Mouse (Mus musculus): ENCODE data around the gene Clstn2. TPM values are rescaled to one million over a fixed set of nuclear protein-coding genes. Genes with fewer than 3 reads are reported as not detected.

Gene Clstn2
- polyA plus RNA-seq, 1 experiment from 2014 or later, result 4.3 TPM

DNA sequence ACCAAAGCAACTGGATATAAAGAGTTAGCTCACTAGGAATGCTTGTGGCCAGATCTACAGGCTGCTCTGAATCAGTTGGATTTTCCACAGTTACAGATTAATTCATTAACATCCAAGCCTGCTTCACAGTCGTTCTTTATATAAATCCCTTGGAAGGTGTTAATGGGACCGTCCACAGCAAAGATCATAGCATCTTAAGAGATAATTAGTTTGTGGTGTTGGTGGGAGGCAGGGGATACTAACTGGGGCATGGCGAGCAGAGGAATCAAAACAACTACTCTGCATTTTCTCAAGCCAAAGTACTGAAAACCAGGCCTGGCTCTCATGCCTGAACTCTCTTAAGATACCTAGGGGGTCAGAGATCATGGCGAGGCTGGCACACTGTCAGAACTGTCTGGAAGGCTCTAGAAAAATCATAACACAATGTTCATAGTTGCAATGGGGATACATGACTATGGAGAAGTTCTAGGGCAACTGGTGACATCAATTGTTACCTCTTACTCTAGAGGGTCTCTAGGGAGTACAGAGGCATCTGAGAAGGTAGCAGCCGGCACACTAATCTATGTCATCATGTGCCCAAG, 336.2 kb downstream of the Clstn2 start:
- H3K27me3 ChIP-seq, result no peaks in the 10 kb centered on the region
- H3K9ac ChIP-seq, result no peak overlapping the region
- no peaks in the 10 kb centered on the region for H3K36me3 ChIP-seq
- WGBS, result 83% methylated on average over 5 of the region's 5 CpGs
- no peak overlapping the region for H3K4me2 ChIP-seq (replicated peaks)
- no peak overlapping the region for H3K4me3 ChIP-seq
- ATAC-seq (ENCODE audit: low FRiP score), result no peak
- no peaks in the 10 kb centered on the region for H3K4me1 ChIP-seq
- no peak overlapping the region for H3K27ac ChIP-seq
- H3K9me3 ChIP-seq (replicated peaks), result no peaks in the 10 kb centered on the region

DNA sequence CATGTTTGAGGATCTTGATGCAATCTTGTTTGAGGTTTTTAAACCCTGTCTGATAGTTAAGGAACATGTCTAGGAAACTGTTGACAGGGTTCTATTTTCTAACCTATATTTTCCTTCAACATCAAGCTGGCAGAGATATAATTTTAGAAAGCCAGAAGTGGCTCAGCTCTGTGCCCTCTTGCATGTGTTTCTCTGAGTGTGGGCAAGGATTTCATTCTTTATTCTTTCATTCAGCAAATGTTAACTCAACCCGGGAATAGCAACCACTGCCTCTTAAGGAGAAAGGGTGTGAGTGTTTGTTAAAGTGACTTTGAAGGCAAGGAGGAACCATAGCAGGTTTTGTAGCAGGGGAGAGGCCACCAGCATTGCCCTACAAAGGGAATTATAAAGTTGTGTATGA, 337.7 kb downstream of the Clstn2 start:
- ATAC-seq (ENCODE audit: low FRiP score), result no peak
- no peaks in the 10 kb centered on the region for H3K4me1 ChIP-seq
- no peak overlapping the region for H3K4me3 ChIP-seq
- H3K9me3 ChIP-seq (replicated peaks), result no peaks in the 10 kb centered on the region
- H3K36me3 ChIP-seq, result no peaks in the 10 kb centered on the region
- H3K27me3 ChIP-seq, result no peaks in the 10 kb centered on the region
- WGBS, result 68% methylated on average over 1 of the region's 1 CpGs
- no peak overlapping the region for H3K27ac ChIP-seq
- no peak overlapping the region for H3K9ac ChIP-seq
- no peak overlapping the region for H3K4me2 ChIP-seq (replicated peaks)

DNA sequence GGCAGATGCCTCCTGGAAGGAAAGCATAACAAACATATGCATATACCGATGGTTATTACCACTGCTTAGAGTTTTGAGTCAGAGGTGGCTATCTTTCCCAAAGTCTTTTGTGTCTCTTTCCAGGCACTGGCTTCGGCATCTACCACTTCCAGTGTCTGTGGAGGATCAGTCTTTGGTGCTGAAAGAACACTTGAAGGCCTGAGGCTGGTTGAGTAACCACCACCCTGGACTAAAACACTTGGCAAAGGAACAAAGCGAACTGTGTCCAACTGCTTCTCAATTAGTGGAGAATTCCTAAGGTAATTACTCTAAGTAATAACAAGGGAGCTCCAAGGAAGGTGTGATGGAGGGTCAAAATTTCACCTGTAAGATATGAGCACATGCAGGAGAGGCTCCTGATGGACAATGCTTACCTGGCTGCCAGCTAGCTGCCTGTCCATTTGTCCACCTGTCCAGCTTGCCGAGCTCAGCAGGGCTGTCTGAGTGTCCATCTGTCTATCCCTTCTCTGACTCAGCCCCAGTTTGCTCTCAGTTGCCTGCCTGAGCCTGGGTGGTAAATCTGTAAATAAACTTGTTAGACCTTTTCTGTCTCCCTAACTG, 346.1 kb downstream of the Clstn2 start:
- Histone ChIP-seq H3K27ac (no peak overlapping the region), H3K4me1 (no peaks in the 10 kb centered on the region), H3K27me3 (no peaks in the 10 kb centered on the region), H3K9me3 (replicated peaks) (no peaks in the 10 kb centered on the region), H3K36me3 (no peaks in the 10 kb centered on the region), H3K4me2 (replicated peaks) (no peak overlapping the region), H3K9ac (no peak overlapping the region), H3K4me3 (no peak overlapping the region)
- WGBS, result 86% methylated on average over 4 of the region's 4 CpGs
- ATAC-seq (ENCODE audit: low FRiP score), result no peak

DNA sequence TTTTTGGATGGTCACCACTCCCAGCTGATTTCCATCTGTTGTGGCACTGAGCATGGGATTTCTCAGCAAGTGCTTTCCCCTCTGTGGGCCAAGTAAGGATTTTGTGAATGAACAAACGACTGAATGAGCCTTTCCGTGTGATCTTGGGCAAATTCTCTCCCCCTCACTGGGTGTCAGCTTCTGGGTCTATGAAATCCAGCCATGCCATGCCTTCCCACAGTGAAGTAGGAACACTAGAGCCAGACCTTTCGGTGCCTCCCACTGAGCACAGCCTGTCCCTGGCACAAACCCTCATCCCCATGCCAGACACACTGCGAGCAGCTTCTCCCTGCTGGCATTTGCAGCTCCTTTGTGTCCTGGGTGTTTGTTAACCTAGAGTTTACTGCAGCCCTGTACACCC, 347.3 kb downstream of the Clstn2 start:
- H3K4me3 ChIP-seq, result no peak overlapping the region
- no peaks in the 10 kb centered on the region for H3K4me1 ChIP-seq
- H3K36me3 ChIP-seq, result no peaks in the 10 kb centered on the region
- no peaks in the 10 kb centered on the region for H3K27me3 ChIP-seq
- H3K27ac ChIP-seq, result no peak overlapping the region
- H3K9me3 ChIP-seq (replicated peaks), result no peaks in the 10 kb centered on the region
- H3K4me2 ChIP-seq (replicated peaks), result no peak overlapping the region
- H3K9ac ChIP-seq, result no peak overlapping the region
- no peak for ATAC-seq (ENCODE audit: low FRiP score)
- 69% methylated on average over 4 of the region's 4 CpGs for WGBS

DNA sequence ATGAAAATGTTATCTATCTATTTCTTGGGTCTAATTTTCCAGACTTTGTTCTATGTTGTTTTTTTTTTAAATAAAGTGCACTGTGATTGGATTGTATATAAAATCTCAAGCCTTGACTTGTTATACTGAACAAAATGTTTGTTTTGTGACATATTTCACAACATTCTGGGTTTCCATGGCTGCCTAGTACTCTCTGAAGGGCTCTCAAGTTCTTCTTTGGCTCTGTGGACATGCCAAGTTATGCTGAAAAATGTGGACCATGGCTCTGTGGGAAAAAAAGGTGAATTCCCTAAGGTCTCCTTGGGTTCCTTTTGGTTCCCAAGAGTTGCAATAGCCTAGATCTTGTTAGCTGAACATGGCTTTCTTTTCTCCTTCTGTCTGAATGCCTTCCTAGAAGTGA, 353.1 kb downstream of the Clstn2 start:
- no peaks in the 10 kb centered on the region for H3K4me1 ChIP-seq

DNA sequence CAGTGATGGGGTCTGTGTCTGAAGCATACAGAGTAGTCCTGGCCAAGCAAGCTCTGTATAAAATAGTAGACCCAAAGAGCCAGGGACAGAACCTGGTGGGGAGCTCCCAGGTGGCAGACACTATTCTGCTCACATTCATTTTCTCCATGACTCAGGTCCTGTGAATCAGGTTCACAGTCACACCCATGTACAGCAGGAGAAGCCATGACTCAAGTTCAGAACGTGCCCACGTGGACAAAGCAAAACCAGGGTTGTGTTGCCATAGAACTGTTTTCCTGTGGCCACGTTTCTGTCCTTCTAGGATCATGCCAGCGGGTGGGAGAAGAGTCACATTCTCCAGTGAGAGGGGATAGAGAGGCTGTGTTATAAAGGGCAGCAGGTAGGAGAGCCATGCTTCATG, 353.9 kb downstream of the Clstn2 start:
- WGBS, result 78% methylated on average over 4 of the region's 4 CpGs
- H3K27ac ChIP-seq, result no peak overlapping the region
- no peaks in the 10 kb centered on the region for H3K27me3 ChIP-seq
- H3K9me3 ChIP-seq (replicated peaks), result no peaks in the 10 kb centered on the region
- no peaks in the 10 kb centered on the region for H3K4me1 ChIP-seq
- no peak overlapping the region for H3K9ac ChIP-seq
- no peak for ATAC-seq (ENCODE audit: low FRiP score)
- no peaks in the 10 kb centered on the region for H3K36me3 ChIP-seq
- no peak overlapping the region for H3K4me3 ChIP-seq
- H3K4me2 ChIP-seq (replicated peaks), result no peak overlapping the region

More for the DNA sequence above, 353.1 kb downstream of the Clstn2 start:
- no peak overlapping the region for H3K4me2 ChIP-seq (replicated peaks)
- H3K9me3 ChIP-seq (replicated peaks), result no peaks in the 10 kb centered on the region
- ATAC-seq (ENCODE audit: low FRiP score), result no peak
- no peak overlapping the region for H3K4me3 ChIP-seq
- H3K27ac ChIP-seq, result no peak overlapping the region
- no peaks in the 10 kb centered on the region for H3K36me3 ChIP-seq
- no peaks in the 10 kb centered on the region for H3K27me3 ChIP-seq
- no peak overlapping the region for H3K9ac ChIP-seq

DNA sequence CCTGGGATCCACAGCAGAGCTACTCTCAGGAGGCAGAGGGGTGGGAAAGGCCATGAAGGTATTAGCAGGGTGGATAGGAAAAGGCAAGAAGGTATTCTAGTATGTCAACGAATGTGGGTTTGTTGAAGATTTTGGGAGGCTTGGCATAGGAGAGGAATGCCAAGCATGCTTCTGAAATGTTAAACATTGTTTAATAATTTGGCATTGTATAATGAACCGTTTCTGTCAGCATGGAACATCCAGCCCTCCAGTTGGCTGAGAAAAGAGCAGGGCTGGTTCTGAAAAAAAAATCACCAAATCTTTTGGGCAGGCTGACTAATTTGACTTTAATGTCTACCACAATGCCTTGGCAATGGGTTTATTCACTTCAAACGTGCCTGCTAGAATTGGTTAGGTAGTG, 355.9 kb downstream of the Clstn2 start:
- 75% methylated on average over 3 of the region's 3 CpGs for WGBS
- no peak overlapping the region for H3K4me2 ChIP-seq (replicated peaks)
- H3K36me3 ChIP-seq, result no peaks in the 10 kb centered on the region
- no peak overlapping the region for H3K4me3 ChIP-seq
- H3K9me3 ChIP-seq (replicated peaks), result no peaks in the 10 kb centered on the region
- no peak overlapping the region for H3K9ac ChIP-seq
- H3K27ac ChIP-seq, result no peak overlapping the region
- no peak for ATAC-seq (ENCODE audit: low FRiP score)
- H3K27me3 ChIP-seq, result no peaks in the 10 kb centered on the region
- peaks cover 6% of the 10 kb centered on the region for H3K4me1 ChIP-seq

DNA sequence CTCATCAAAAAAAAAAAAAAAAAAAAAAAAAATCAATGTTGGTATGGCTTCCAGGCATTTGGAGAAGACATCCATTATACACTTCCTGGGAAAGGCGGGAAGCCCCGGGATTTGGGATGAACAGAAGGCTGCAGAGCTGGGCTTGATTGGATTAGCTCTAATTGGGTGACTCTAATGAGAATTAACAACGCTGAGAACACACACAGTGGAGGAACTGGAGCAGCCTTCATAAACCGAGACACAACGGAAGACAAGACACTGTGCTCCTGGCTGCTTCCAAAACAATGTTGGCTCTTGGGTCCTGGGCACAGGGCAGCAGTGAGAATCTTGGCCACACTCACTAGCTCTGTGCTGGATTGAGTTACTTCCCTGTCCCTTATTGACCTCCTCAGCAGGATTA, 360.3 kb downstream of the Clstn2 start:
- H3K9me3 ChIP-seq (replicated peaks), result no peaks in the 10 kb centered on the region
- H3K27ac ChIP-seq, result no peak overlapping the region
- H3K4me2 ChIP-seq (replicated peaks), result no peak overlapping the region
- ATAC-seq (ENCODE audit: low FRiP score), result no peak
- H3K4me3 ChIP-seq, result no peak overlapping the region
- H3K36me3 ChIP-seq, result no peaks in the 10 kb centered on the region
- no peak overlapping the region for H3K9ac ChIP-seq
- peaks cover 3% of the 10 kb centered on the region; the same call in 1 of the 2 replicates for H3K27me3 ChIP-seq
- peaks cover 8% of the 10 kb centered on the region for H3K4me1 ChIP-seq
- 11% methylated on average over 5 of the region's 5 CpGs for WGBS

DNA sequence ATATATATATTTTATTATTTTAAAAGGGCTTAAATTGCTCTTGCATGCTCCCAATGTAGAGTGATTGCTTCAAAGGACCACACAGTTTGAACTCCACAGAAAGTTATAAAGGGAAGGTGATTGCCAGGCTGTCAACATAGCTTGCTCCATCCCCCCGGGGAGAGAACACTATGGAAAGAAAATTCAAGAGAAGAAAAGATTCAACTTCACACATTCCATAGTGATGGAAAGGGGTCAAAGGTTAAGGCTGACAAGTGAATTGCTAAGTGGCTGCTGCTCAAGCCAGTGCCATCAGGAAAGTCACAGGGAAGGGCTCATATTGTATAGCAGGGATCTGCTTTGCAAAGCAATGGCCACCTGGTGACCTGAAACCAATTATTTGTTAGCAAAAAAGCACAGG, 360.8 kb downstream of the Clstn2 start:
- Histone ChIP-seq H3K4me3 (no peak overlapping the region), H3K9ac (no peak overlapping the region), H3K27ac (no peak overlapping the region), H3K27me3 (peaks cover 3% of the 10 kb centered on the region; the same call in 1 of the 2 replicates), H3K36me3 (no peaks in the 10 kb centered on the region), H3K9me3 (replicated peaks) (no peaks in the 10 kb centered on the region), H3K4me2 (replicated peaks) (no peak overlapping the region), H3K4me1 (peaks cover 8% of the 10 kb centered on the region)
- ATAC-seq (ENCODE audit: low FRiP score), result peak; percentile 38; the same call in 1 of the 2 replicates
- WGBS, result 5% methylated on average over 1 of the region's 1 CpGs

DNA sequence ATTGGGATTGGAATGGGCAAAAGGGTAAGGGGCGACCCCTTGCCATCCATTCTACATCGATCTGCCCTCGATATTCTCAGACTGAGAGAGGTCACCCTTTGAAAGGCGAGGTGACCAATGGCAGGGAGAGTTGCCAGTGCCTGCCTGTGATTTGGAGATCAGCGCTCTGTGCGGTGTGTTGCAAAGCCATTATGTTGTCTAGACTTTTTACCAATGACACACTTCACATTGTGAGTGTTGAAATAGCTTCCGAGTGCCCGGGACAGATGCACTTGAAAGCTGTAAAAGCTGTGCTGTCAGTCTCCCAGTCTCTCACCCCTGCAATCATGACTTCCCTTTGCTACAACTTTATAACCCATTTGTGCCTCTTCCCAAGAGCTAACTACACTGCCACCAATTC, 362.3 kb downstream of the Clstn2 start:
- no peak for ATAC-seq (ENCODE audit: low FRiP score)
- no peak overlapping the region for H3K9ac ChIP-seq
- WGBS, result 61% methylated on average over 8 of the region's 8 CpGs

DNA sequence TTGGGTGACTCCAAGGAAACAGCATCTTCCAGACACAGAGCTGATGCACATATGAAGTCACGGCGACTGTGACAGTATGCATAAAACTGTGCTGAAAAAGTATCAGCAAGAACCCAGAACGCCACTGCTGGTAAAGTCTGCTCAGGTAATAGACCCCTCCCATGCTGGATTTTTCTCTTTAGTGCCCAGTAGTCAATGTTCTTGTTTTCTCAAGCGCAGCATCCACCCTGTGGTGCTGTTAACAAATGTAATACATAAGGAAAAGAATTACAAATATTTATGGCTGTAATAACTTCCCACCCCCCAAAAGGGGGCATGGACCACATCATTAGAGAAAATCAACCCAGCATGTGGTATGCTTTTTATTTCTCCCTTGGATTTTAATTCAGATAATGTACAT, 372.0 kb downstream of the Clstn2 start:
- no peak for ATAC-seq (ENCODE audit: low FRiP score)
- H3K27me3 ChIP-seq, result no peaks in the 10 kb centered on the region
- H3K4me3 ChIP-seq, result no peak overlapping the region
- H3K9ac ChIP-seq, result no peak overlapping the region
- no peaks in the 10 kb centered on the region for H3K4me1 ChIP-seq
- H3K9me3 ChIP-seq (replicated peaks), result no peaks in the 10 kb centered on the region
- no peaks in the 10 kb centered on the region for H3K36me3 ChIP-seq
- H3K27ac ChIP-seq, result no peak overlapping the region
- 91% methylated on average over 4 of the region's 4 CpGs for WGBS
- H3K4me2 ChIP-seq (replicated peaks), result no peak overlapping the region

More for the DNA sequence above, 362.3 kb downstream of the Clstn2 start:
- H3K4me2 ChIP-seq (replicated peaks), result no peak overlapping the region
- peaks cover 3% of the 10 kb centered on the region; the same call in 1 of the 2 replicates for H3K27me3 ChIP-seq
- H3K4me1 ChIP-seq, result peaks cover 8% of the 10 kb centered on the region
- H3K4me3 ChIP-seq, result no peak overlapping the region
- no peak overlapping the region for H3K27ac ChIP-seq
- no peaks in the 10 kb centered on the region for H3K36me3 ChIP-seq
- H3K9me3 ChIP-seq (replicated peaks), result no peaks in the 10 kb centered on the region

DNA sequence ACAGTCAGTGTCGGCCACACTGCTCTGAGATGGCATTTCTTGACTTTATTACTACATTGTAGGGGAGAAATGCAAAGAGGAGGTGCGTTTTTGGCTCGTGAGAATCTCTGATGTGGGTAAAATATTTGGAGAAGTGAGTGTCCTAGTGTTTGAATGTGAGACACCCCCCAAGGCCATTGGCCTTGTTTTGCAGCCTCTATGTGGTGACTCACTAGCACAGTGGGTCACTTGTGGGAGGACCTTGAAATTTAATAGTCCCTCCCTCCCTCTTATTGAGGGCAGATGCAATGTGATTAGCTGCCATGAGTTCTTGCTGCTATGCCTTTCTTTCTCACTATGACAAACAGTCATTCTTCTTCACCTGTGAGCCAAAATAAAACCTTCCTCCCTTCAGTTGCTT, 374.2 kb downstream of the Clstn2 start:
- no peaks in the 10 kb centered on the region for H3K27me3 ChIP-seq

DNA sequence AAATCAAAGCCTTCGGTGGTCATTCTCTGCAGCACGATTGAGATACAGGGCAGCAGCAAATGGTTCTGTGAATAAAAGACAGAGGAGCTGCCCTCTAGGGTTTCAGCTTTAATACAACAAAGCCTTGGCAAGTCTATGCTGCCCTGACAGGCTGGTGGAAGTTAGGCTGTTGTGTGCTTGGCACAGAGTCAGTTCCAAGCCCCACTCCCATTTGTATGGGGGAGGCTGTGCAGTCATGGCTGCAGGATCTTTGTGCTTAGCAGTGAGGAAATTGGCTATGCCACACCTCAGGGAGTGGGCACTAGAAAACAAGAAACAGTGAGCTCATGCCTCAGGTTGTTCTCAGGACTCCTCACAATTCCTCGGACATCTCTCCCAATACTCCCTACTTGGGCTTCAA, 384.6 kb downstream of the Clstn2 start:
- no peak for ATAC-seq (ENCODE audit: low FRiP score)
- Histone ChIP-seq H3K9ac (no peak overlapping the region), H3K27ac (no peak overlapping the region), H3K27me3 (no peaks in the 10 kb centered on the region), H3K36me3 (no peaks in the 10 kb centered on the region), H3K4me3 (no peak overlapping the region), H3K9me3 (replicated peaks) (no peaks in the 10 kb centered on the region), H3K4me1 (no peaks in the 10 kb centered on the region), H3K4me2 (replicated peaks) (no peak overlapping the region)
- 71% methylated on average over 3 of the region's 3 CpGs for WGBS

More for the DNA sequence above, 374.2 kb downstream of the Clstn2 start:
- Histone ChIP-seq H3K4me1 (no peaks in the 10 kb centered on the region), H3K36me3 (no peaks in the 10 kb centered on the region), H3K4me3 (no peak overlapping the region), H3K9me3 (replicated peaks) (no peaks in the 10 kb centered on the region), H3K9ac (no peak overlapping the region), H3K4me2 (replicated peaks) (no peak overlapping the region), H3K27ac (no peak overlapping the region)
- ATAC-seq (ENCODE audit: low FRiP score), result no peak
- 90% methylated on average over 3 of the region's 3 CpGs for WGBS

Data from hindbrain, embryonic 12.5 days (tissue).